8 mouse cellular contexts compared by ENCODE assay signal in the genomic region with DNA sequence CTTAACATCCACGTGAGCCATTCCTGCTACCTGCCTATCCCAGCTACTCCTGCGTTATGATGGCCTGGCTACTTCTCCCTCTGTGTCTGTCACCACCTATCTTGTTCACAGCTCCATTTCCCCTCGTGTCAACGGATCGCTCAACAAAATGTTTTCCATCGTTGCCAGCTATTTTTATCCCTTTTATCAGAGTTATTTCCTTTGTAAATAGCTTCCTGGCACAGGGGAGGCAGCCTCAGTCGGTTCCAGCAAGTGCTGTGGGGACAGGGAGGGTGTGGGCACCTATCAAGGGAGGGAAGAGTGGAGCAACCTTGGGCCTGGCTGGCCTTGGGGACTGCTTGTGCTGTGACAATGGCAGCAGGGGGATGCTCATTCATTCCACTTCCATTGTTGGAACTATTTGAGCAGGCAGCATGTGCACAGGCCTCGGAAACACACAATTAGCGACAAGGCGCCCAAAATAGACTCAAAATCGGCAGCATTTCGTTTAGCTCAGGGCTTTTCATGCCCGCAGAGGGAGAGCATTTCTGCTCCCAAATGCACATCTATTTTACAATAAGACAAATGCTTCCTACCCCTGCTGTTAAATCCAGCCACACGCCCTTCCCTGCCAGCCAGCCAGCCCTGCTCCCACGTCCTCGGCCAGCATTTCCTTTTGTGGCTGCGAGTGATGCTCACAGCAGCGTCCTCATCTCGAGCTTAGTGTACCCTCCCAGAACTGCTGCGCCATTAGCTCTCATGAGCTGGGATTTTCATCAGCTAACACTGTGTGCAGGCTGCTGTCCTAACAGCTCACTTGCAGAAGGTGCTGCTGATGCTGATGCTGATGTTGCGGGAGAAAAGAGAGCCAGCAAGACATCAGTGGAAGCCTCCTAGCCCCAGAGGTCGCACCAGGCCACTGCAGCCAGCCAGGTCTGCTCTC.
DNase-seq lines count a peak whose midpoint lies in the region; ATAC-seq and TF ChIP-seq lines count a peak whose summit lies in the region.

No protein-coding gene starts in this region.

- peak; percentile 61 for DNase-seq in kidney, adult 2 months
- DNase-seq in frontal cortex, adult 2 months (ENCODE audit: extremely low spot score in 1 of 2, low spot score in 1 of 2) = peak; percentile 44 to 78
- DNase-seq in left cerebral cortex, postnatal 10 days (ENCODE audit: extremely low spot score in 1 of 2, low spot score in 2 of 2) = peak; percentile 58 to 60
- DNase-seq in thymus, postnatal 25 days = no peak

- H3K9me3 ChIP-seq in kidney, embryonic 14.5 days (ENCODE audit: control insufficient read depth, low read length) = no peaks in the 10 kb centered on the region
- no peaks in the 10 kb centered on the region for H3K9me3 ChIP-seq in hindbrain, embryonic 15.5 days
- H3K9me3 ChIP-seq in neural tube, embryonic 15.5 days (replicated peaks) = no peaks in the 10 kb centered on the region

- WGBS in kidney, adult 2 months = 57% methylated on average over 22 of the region's 22 CpGs
- WGBS in kidney, embryonic 14.5 days = 66% methylated on average over 22 of the region's 22 CpGs
- 21% methylated on average over 22 of the region's 22 CpGs for WGBS in hindbrain, embryonic 15.5 days
- 28% methylated on average over 22 of the region's 22 CpGs for WGBS in neural tube, embryonic 15.5 days

- H3K9ac ChIP-seq in kidney, embryonic 14.5 days (ENCODE audit: low read depth, low read length) = no peak overlapping the region
- 0 out of 2 replicates have a peak overlapping the region, but pooled peaks have one; percentile 7 for H3K9ac ChIP-seq in hindbrain, embryonic 15.5 days
- 0 out of 2 replicates have a peak overlapping the region, but pooled peaks have one; percentile 11 for H3K9ac ChIP-seq in neural tube, embryonic 15.5 days (replicated peaks)

- 0 out of 2 replicates have a peak, but pooled peaks cover 3% of the 10 kb centered on the region for H3K4me1 ChIP-seq in kidney, adult 2 months (ENCODE audit: control insufficient read depth, insufficient read depth, low read length)
- no peaks in the 10 kb centered on the region for H3K4me1 ChIP-seq in kidney, embryonic 14.5 days (ENCODE audit: control insufficient read depth, insufficient read depth, low read length)
- H3K4me1 ChIP-seq in hindbrain, embryonic 15.5 days (replicated peaks) = peaks cover 24% of the 10 kb centered on the region
- H3K4me1 ChIP-seq in neural tube, embryonic 15.5 days = peaks cover 24% of the 10 kb centered on the region

- no peak overlapping the region for H3K4me2 ChIP-seq in kidney, embryonic 14.5 days (replicated peaks; ENCODE audit: low read depth, low read length)
- no peak overlapping the region for H3K4me2 ChIP-seq in hindbrain, embryonic 15.5 days
- peak overlapping the region; percentile 11; the same call in 1 of the 2 replicates for H3K4me2 ChIP-seq in neural tube, embryonic 15.5 days

- no peak for TF ChIP-seq POLR2A in kidney, adult 2 months (IDR thresholded peaks at IDR 0.05; ENCODE audit: low read depth, low read length)

- H3K27me3 ChIP-seq in kidney, adult 2 months (replicated peaks; ENCODE audit: control insufficient read depth, insufficient read depth, low read length) = no peaks in the 10 kb centered on the region
- no peaks in the 10 kb centered on the region for H3K27me3 ChIP-seq in kidney, embryonic 14.5 days (ENCODE audit: control insufficient read depth, insufficient read depth, low read length)
- no peaks in the 10 kb centered on the region for H3K27me3 ChIP-seq in hindbrain, embryonic 15.5 days
- H3K27me3 ChIP-seq in neural tube, embryonic 15.5 days (replicated peaks) = no peaks in the 10 kb centered on the region

- TF ChIP-seq CTCF in kidney, adult 2 months (conservative IDR thresholded peaks at IDR 0.05; ENCODE audit: insufficient read depth, insufficient read length, low read depth, low read length) = no peak

- intact Hi-C loops in left cerebral cortex, postnatal 10 days (cut with DNase I) = loop anchor here (5.0 kb wide), 1 partner anchor 41 kb away; no protein-coding TSS in a partner anchor

- no peak for ATAC-seq in kidney, embryonic 14.5 days (ENCODE audit: low FRiP score, low TSS enrichment)
- peak; percentile 72 for ATAC-seq in hindbrain, embryonic 15.5 days (ENCODE audit: low FRiP score, low read depth)
- ATAC-seq in neural tube, embryonic 15.5 days (ENCODE audit: low FRiP score) = peak; percentile 77
- ATAC-seq in inflammation-experienced regulatory T-cells, adult 6 months = no peak

- H3K4me3 ChIP-seq in kidney, adult 2 months (ENCODE audit: insufficient read depth, low read depth, low read length) = no peak overlapping the region
- H3K4me3 ChIP-seq in kidney, embryonic 14.5 days (ENCODE audit: low read length) = no peak overlapping the region
- no peak overlapping the region for H3K4me3 ChIP-seq in hindbrain, embryonic 15.5 days
- H3K4me3 ChIP-seq in neural tube, embryonic 15.5 days (replicated peaks) = no peak overlapping the region

- H3K27ac ChIP-seq in kidney, adult 2 months (ENCODE audit: insufficient read depth, low read depth, low read length) = peak overlapping the region; percentile 21; the same call in 1 of the 2 replicates
- H3K27ac ChIP-seq in kidney, embryonic 14.5 days (ENCODE audit: low read depth, low read length) = no peak overlapping the region
- peak overlapping the region; percentile 81 for H3K27ac ChIP-seq in hindbrain, embryonic 15.5 days (replicated peaks)
- peak overlapping the region; percentile 83 for H3K27ac ChIP-seq in neural tube, embryonic 15.5 days (replicated peaks)

- no peaks in the 10 kb centered on the region for H3K36me3 ChIP-seq in kidney, adult 2 months (ENCODE audit: control insufficient read depth, insufficient read depth, low read length)
- no peaks in the 10 kb centered on the region for H3K36me3 ChIP-seq in kidney, embryonic 14.5 days (ENCODE audit: control insufficient read depth, insufficient read depth, low read length)
- no peaks in the 10 kb centered on the region for H3K36me3 ChIP-seq in hindbrain, embryonic 15.5 days
- no peaks in the 10 kb centered on the region for H3K36me3 ChIP-seq in neural tube, embryonic 15.5 days

Comparison
In these comparisons a context has a peak if more than half of its experiments do, and no peak if none do; other contexts are left out.
1. ATAC-seq: peak in hindbrain, embryonic 15.5 days (single experiment) and neural tube, embryonic 15.5 days (single experiment); none in kidney, embryonic 14.5 days (single experiment) and inflammation-experienced regulatory T-cells, adult 6 months (single experiment).